Mouse (Mus musculus) limb, embryonic 11.5 days (tissue): ENCODE data around the gene Nr2c2ap. TPM values are rescaled to one million over a fixed set of nuclear protein-coding genes. Genes with fewer than 3 reads are reported as not detected.

Source experiments
- ATAC-seq: fragments of 200-750 bp; cut with Nextera tagmentation; 2 replicates; pipeline ENCODE4 v1.8.0; 2017; ENCODE audit warnings: low read depth; ENCODE audit not compliant: insufficient number of reproducible peaks, low FRiP score, low TSS enrichment
- DNase-seq: peaks from one replicate; pipeline ENCODE4 v3.0.0-alpha.2; 2015; ENCODE audit warnings: low spot score
- H3K27ac ChIP-seq: fragments of 300-500 bp; sonication (generic); replicated peaks from 2 replicates; pipeline ENCODE4 v1.5.1; 2014; ENCODE audit warnings: low read depth, mild to moderate bottlenecking, low read length
- H3K27me3 ChIP-seq: fragments of 300-500 bp; sonication (generic); 2 replicates; pipeline ENCODE4 v1.6.1; 2014; ENCODE audit warnings: mild to moderate bottlenecking, low read length, mixed read lengths; ENCODE audit not compliant: control insufficient read depth, insufficient read depth
- H3K36me3 ChIP-seq: fragments of 300-500 bp; sonication (generic); 2 replicates; pipeline ENCODE4 v1.6.1; 2014; ENCODE audit warnings: mild to moderate bottlenecking, low read length, moderate library complexity, mixed read lengths; ENCODE audit not compliant: control insufficient read depth, insufficient read depth
- H3K4me1 ChIP-seq: fragments of 300-500 bp; sonication (generic); 2 replicates; pipeline ENCODE4 v1.6.1; 2014; ENCODE audit warnings: low read length, mixed read lengths; ENCODE audit not compliant: control insufficient read depth, insufficient read depth
- H3K4me2 ChIP-seq: fragments of 300-500 bp; sonication (generic); 2 replicates; pipeline ENCODE4 v1.6.1; 2014; ENCODE audit warnings: low read depth, mild to moderate bottlenecking, moderate library complexity; ENCODE audit not compliant: severe bottlenecking
- H3K4me3 ChIP-seq: fragments of 300-500 bp; sonication (generic); 2 replicates; pipeline ENCODE4 v1.5.1; 2014; ENCODE audit warnings: low read depth, low read length
- H3K9ac ChIP-seq: fragments of 300-500 bp; sonication (generic); 2 replicates; pipeline ENCODE4 v1.6.1; 2014; ENCODE audit warnings: mild to moderate bottlenecking, low read length
- H3K9me3 ChIP-seq: fragments of 300-500 bp; sonication (generic); 2 replicates; pipeline ENCODE4 v1.6.1; 2016; ENCODE audit warnings: low read length; ENCODE audit not compliant: control insufficient read depth
- WGBS: fragments of 180-500 bp; shearing (Covaris S2); extraction: QIAGEN DNeasy Blood & Tissue Kit; methylation state at CpG from one replicate; pipeline ENCODE4 v1.1.7; 2014; 5-methylcytosine and 5-hydroxymethylcytosine counted together
- polyA plus RNA-seq: library from polyadenylated mRNA; unstranded; fragments of >200 nt; fragmentation: Nextera tagmentation; extraction: Ambion mirVana; gene quantifications from 2 replicates; pipeline ENCODE4 v1.2.1, GENCODE M21; 2014

Nr2c2ap gene
- polyA plus RNA-seq, 1 experiment from 2014 or later = 20.8 TPM

DNA sequence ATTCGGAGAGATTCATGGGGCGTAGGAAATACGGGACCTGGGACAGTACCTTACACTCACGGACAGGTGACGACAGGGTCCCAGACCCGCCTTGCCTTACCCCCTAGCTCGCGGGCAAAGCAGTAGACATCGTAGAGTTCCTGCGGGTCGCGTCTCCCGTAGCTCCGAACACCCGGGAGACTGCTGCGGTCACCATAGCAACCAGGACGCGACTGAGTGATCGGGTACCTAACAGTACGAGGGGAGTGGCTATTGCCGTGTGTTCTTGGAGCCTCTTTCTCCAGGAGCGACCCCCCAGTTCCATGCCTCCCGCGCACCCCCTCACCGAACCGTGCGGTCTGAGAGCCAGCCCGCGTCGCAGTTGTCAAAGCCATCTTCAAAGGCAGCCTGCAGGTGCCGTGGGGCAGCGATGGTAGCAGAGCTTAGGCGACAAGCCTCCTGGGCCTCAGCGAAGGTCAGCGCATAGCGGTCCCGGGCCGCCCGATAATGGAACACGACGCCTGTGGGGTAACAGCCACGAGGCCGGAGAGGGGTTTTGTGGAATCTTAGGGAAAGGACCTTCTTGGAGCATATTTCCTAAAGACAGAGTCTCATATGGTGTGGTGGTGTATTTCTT, 18.6 kb upstream of the Nr2c2ap start:
- no peaks in the 10 kb centered on the region; the same call in 1 of the 2 replicates for H3K9me3 ChIP-seq
- H3K4me3 ChIP-seq = 0 out of 2 replicates have a peak overlapping the region, but pooled peaks have one; percentile 5

GRCm38 (mm10) chr8:70114488-70114887, 16.6 kb upstream of the Nr2c2ap start:
- DNase-seq = no peak
- H3K36me3 ChIP-seq = no peaks in the 10 kb centered on the region
- H3K4me2 ChIP-seq = no peak overlapping the region
- peaks cover 75% of the 10 kb centered on the region for H3K27me3 ChIP-seq
- no peaks in the 10 kb centered on the region; the same call in 1 of the 2 replicates for H3K9me3 ChIP-seq
- H3K4me3 ChIP-seq = no peak overlapping the region
- no peak overlapping the region for H3K9ac ChIP-seq
- no peak overlapping the region for H3K27ac ChIP-seq
- 26% methylated on average over 6 of the region's 6 CpGs for WGBS
- no peak for ATAC-seq
- H3K4me1 ChIP-seq = no peaks in the 10 kb centered on the region

More for the DNA sequence above, 18.6 kb upstream of the Nr2c2ap start:
- no peaks in the 10 kb centered on the region for H3K36me3 ChIP-seq
- ATAC-seq (no peak), DNase-seq (peak; percentile 36)
- no peaks in the 10 kb centered on the region for H3K4me1 ChIP-seq
- 8% methylated on average over 43 of the region's 43 CpGs for WGBS
- H3K27ac ChIP-seq = no peak overlapping the region
- H3K9ac ChIP-seq = no peak overlapping the region
- peak overlapping the region; percentile 24; the same call in 1 of the 2 replicates for H3K4me2 ChIP-seq
- H3K27me3 ChIP-seq = peaks cover 62% of the 10 kb centered on the region

DNA sequence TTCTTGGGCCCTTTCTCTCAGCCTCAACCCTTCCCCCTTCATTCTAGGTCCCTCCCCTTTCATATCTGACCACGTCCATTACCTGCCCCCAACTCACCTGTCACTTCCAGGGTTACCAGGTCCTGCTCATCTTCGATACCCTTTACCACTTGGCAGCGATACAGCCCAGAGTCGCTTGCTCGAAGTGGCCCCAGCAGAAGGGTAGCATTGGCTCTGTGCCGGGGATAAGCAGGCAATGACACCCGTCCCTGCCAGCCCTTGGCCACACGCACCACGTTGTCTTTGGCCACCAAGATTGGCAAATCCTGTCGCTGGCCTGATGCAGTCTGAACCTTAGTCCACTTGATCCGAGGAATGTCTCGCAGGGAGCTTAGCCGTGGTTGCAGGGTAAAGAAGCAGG, 16.2 kb upstream of the Nr2c2ap start:
- 69% methylated on average over 13 of the region's 13 CpGs for WGBS
- ATAC-seq (no peak), DNase-seq (no peak)
- no peaks in the 10 kb centered on the region for H3K4me1 ChIP-seq
- no peak overlapping the region for H3K27ac ChIP-seq
- no peak overlapping the region for H3K4me2 ChIP-seq
- H3K9ac ChIP-seq = no peak overlapping the region
- no peaks in the 10 kb centered on the region; the same call in 1 of the 2 replicates for H3K9me3 ChIP-seq
- H3K27me3 ChIP-seq = peaks cover 79% of the 10 kb centered on the region
- no peak overlapping the region for H3K4me3 ChIP-seq
- H3K36me3 ChIP-seq = no peaks in the 10 kb centered on the region

DNA sequence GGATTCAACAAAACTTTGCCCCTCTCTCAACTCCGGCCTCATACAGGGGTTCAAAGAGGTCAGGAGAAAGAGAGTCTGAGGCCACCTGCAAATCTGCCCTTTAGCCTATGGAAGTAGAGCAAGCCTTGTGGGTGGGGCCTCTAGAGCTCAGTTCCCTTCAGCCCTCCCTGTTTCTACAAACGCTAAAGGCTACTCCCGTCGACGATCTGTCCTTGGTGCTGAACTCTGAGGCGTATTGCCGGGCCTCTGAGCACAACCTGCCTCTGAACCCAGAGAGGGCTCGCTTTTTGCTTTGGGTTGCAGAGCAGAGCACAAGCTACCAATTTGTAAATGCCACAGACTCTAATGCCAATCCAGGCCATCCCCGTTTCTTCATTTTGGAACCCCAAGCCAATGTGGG, 13.5 kb upstream of the Nr2c2ap start:
- H3K4me3 ChIP-seq = no peak overlapping the region
- ATAC-seq (no peak), DNase-seq (peak; percentile 80)
- H3K9ac ChIP-seq = no peak overlapping the region
- H3K27me3 ChIP-seq = peaks cover 61% of the 10 kb centered on the region
- no peaks in the 10 kb centered on the region for H3K4me1 ChIP-seq
- H3K36me3 ChIP-seq = no peaks in the 10 kb centered on the region
- no peak overlapping the region for H3K27ac ChIP-seq
- H3K9me3 ChIP-seq = no peaks in the 10 kb centered on the region
- WGBS = 6% methylated on average over 9 of the region's 9 CpGs
- no peak overlapping the region for H3K4me2 ChIP-seq

DNA sequence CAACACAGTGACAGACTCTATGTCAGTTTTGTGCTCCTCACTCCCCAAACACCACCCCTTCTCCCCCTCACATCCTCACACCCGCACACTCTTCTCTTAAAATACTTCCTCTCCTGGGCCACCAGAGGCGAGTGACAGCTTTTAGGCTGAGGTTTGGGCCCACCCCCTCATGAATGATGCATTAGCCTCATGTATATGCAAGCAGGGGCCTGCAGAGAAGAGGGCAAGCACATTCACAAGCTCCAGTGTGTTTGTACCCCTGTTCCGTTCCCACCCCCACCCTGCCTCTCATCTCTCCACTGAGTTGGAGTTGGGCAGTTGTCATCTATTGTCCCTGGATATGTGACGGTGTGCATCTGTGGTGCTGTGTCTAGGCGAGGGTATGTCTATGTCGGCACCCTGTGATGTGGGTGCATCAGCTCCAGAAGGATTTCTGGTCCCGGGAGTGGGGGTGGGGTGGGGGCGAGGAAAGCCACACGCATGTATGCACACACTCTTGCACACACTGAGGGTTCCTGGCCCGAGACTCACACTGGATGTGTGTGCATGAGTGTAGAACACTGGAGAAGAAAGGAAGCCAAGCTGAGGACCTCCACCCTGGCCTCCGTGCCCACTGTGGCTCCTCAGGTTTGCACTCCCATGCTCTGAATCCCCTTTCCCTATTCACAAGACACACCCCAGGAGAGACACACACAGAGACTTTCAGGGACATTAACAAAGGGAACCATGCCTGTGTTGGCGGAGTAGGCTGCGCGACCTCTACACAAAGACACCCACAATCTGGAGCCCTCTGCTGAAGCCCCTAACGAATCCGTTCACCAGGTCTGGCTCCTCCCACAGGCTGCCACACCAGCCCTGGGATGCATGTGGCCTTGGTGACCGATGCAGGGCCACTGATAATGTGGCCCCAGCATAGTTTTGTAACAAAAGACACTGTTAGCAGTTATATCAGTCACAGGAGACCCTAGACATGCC, 12.1 kb upstream of the Nr2c2ap start:
- Histone ChIP-seq H3K9me3 (no peaks in the 10 kb centered on the region), H3K4me1 (no peaks in the 10 kb centered on the region), H3K27ac (no peak overlapping the region), H3K4me3 (no peak overlapping the region), H3K27me3 (peaks cover 47% of the 10 kb centered on the region), H3K4me2 (no peak overlapping the region), H3K36me3 (no peaks in the 10 kb centered on the region), H3K9ac (no peak overlapping the region)
- ATAC-seq (no peak), DNase-seq (no peak)
- 9% methylated on average over 17 of the region's 17 CpGs for WGBS

DNA sequence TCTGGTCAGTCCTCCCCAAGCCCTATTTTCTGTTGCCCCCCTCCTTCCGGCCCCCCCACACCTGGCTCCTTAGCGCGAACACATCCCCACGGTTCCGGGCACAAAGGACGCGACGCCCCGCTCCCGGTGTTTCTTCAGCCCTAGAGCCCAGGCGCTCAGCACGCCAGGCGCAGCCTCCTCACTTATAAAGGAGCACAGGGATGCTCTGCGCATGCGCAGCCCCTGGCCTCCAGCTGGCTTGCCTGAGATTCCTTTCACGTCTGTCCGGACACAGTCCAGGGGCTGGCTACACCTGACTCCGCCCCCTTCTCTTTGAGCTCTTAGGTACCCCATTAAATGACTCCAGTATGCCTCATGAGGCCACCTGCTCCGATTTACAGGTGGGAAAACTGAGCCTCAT, 10.5 kb upstream of the Nr2c2ap start, which contains the start of gene Ncan:
Gene Ncan, minus strand, starts transcription at position 207 of the 400 bp plus-strand sequence.
- peaks cover 31% of the 10 kb centered on the region for H3K27me3 ChIP-seq
- no peaks in the 10 kb centered on the region for H3K9me3 ChIP-seq
- H3K4me3 ChIP-seq = no peak within 1 kb of the TSS
- no peak within 1 kb of the TSS for H3K9ac ChIP-seq
- peak within 1 kb of the TSS; percentile 41 for H3K4me2 ChIP-seq
- no peak within 1 kb of the TSS for H3K27ac ChIP-seq
- H3K4me1 ChIP-seq = no peaks in the 10 kb centered on the region
- peak; percentile 84 for DNase-seq
- WGBS = 2% methylated on average over 19 of the region's 19 CpGs
- no peaks in the 10 kb centered on the region for H3K36me3 ChIP-seq
- ATAC-seq = peak; percentile 66; the same call in 1 of the 2 replicates

DNA sequence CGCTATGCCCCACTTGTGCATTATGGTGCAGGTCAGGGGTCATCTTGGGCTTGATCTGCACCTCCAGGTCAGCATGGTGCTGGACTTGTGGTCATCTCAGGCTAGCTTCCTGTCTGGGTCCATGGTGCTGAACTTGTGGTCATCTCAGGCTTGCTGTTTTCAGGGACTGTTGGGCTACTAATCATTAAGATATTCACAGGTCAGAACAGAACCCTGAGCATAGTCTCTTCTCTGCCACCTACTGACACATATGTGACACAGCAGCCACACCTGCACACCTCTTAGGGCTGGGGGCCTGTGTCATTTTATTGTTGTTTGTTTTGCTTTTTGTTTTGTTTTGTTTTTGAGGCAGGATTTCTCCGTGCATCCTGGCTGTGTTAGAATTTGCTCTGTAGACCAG, 8.3 kb upstream of the Nr2c2ap start:
- H3K36me3 ChIP-seq = no peaks in the 10 kb centered on the region
- H3K9me3 ChIP-seq = no peaks in the 10 kb centered on the region
- DNase-seq (no peak), ATAC-seq (no peak)
- peaks cover 23% of the 10 kb centered on the region for H3K27me3 ChIP-seq
- no peak overlapping the region for H3K4me2 ChIP-seq
- H3K27ac ChIP-seq = no peak overlapping the region
- H3K4me3 ChIP-seq = no peak overlapping the region
- no peak overlapping the region for H3K9ac ChIP-seq
- no peaks in the 10 kb centered on the region for H3K4me1 ChIP-seq
- WGBS = 49% methylated on average over 2 of the region's 2 CpGs

- Histone ChIP-seq H3K27ac (no peak overlapping the region), H3K9ac (no peak overlapping the region), H3K36me3 (no peaks in the 10 kb centered on the region), H3K9me3 (no peaks in the 10 kb centered on the region), H3K4me1 (no peaks in the 10 kb centered on the region), H3K4me3 (no peak overlapping the region), H3K4me2 (no peak overlapping the region), H3K27me3 (peaks cover 4% of the 10 kb centered on the region)
- no peak for DNase-seq
- ATAC-seq = no peak
- WGBS = 63% methylated on average over 8 of the region's 8 CpGs
Measured at GRCm38 (mm10) chr8:70124992-70125391, 6.1 kb upstream of the Nr2c2ap start.
